Mouse (Mus musculus): Measurements from ENCODE around the gene Sh3d21.

Gene Sh3d21

GRCm38 (mm10) chr4:126110374-126111152 is 52.7 kb downstream of the Sh3d21 start:
- DNase-seq (ENCODE audit: extremely low spot score, low spot score) = no peak

GRCm38 (mm10) chr4:126109613-126110373 is 53.5 kb downstream of the Sh3d21 start:
- no peak for DNase-seq (ENCODE audit: extremely low spot score, low spot score)

GRCm38 (mm10) chr4:126108061-126108740 is 55.1 kb downstream of the Sh3d21 start:
- no peak for DNase-seq (ENCODE audit: extremely low spot score, low spot score)

GRCm38 (mm10) chr4:126105131-126105783 is 58.0 kb downstream of the Sh3d21 start:
- no peak for DNase-seq (ENCODE audit: extremely low spot score, low spot score)

- no peak for DNase-seq (ENCODE audit: extremely low spot score, low spot score)
Observed at GRCm38 (mm10) chr4:126104261-126105075, 58.8 kb downstream of the Sh3d21 start.

GRCm38 (mm10) chr4:126103590-126104068 is 59.7 kb downstream of the Sh3d21 start, which contains the start of gene Stk40:
Stk40 (plus strand) TSS chr4:126103957.
- DNase-seq (ENCODE audit: extremely low spot score, low spot score) = peak; percentile 98

- peak; percentile 65 for DNase-seq (ENCODE audit: extremely low spot score, low spot score)
Observed at GRCm38 (mm10) chr4:126103057-126103581, 60.2 kb downstream of the Sh3d21 start.

- DNase-seq (ENCODE audit: extremely low spot score, low spot score) = no peak
Observed at GRCm38 (mm10) chr4:126102061-126102841, 61.0 kb downstream of the Sh3d21 start.

GRCm38 (mm10) chr4:126100764-126101163 is 62.5 kb downstream of the Sh3d21 start:
- DNase-seq (ENCODE audit: extremely low spot score, low spot score) = no peak

All from neural tube, embryonic 10.5 days (tissue).